Mouse (Mus musculus) kidney, postnatal 0 days (tissue): Measurements from ENCODE around the gene Purb. TPM values are rescaled to one million over a fixed set of nuclear protein-coding genes. Genes with fewer than 3 reads are reported as not detected.

Source experiments
- ATAC-seq: fragments of 200-750 bp; cut with Nextera tagmentation; replicated peaks from 2 replicates; pipeline ENCODE4 v1.8.0; 2017; ENCODE audit warnings: low read depth, moderate number of reproducible peaks, moderate TSS enrichment, moderate library complexity; ENCODE audit not compliant: low FRiP score
- DNase-seq: peaks from one replicate; pipeline ENCODE4 v3.0.0-alpha.2; 2016; ENCODE audit warnings: low spot score
- H3K27ac ChIP-seq: fragments of 300-500 bp; sonication (generic); 2 replicates; pipeline ENCODE4 v1.5.1; 2014; ENCODE audit warnings: mild to moderate bottlenecking
- H3K27me3 ChIP-seq: fragments of 300-500 bp; sonication (generic); 2 replicates; pipeline ENCODE4 v1.6.1; 2014; ENCODE audit warnings: low read length, mixed read lengths; ENCODE audit not compliant: insufficient read depth
- H3K36me3 ChIP-seq: fragments of 300-500 bp; sonication (generic); 2 replicates; pipeline ENCODE4 v1.6.1; 2014; ENCODE audit warnings: low read length, mixed read lengths; ENCODE audit not compliant: insufficient read depth
- H3K4me1 ChIP-seq: fragments of 300-500 bp; sonication (generic); replicated peaks from 2 replicates; pipeline ENCODE4 v1.6.1; 2014; ENCODE audit warnings: antibody characterized with exemption, low read length, mixed read lengths; ENCODE audit not compliant: insufficient read depth
- H3K4me2 ChIP-seq: fragments of 300-500 bp; sonication (generic); 2 replicates; pipeline ENCODE4 v1.6.1; 2014; ENCODE audit warnings: mild to moderate bottlenecking, low read length, moderate library complexity, mixed read lengths
- H3K4me3 ChIP-seq: fragments of 300-500 bp; sonication (generic); replicated peaks from 2 replicates; pipeline ENCODE4 v1.5.1; 2014; ENCODE audit warnings: low read depth, low read length
- H3K9ac ChIP-seq: fragments of 300-500 bp; sonication (generic); 2 replicates; pipeline ENCODE4 v1.6.1; 2014; ENCODE audit warnings: low read depth, low read length
- H3K9me3 ChIP-seq: fragments of 300-500 bp; sonication (generic); replicated peaks from 2 replicates; pipeline ENCODE4 v1.6.1; 2016; ENCODE audit warnings: low read length, inconsistent platforms, mixed read lengths
- CTCF ChIP-seq: IDR thresholded peaks from 2 replicates; pipeline ENCODE4 v1.5.1; 2016; ENCODE audit warnings: antibody characterized with exemption, low read depth, mild to moderate bottlenecking, moderate library complexity
- WGBS: fragments of 180-500 bp; shearing (Covaris S2); extraction: QIAGEN DNeasy Blood & Tissue Kit; methylation state at CpG from one replicate; pipeline ENCODE4 v1.1.7; 2014; 5-methylcytosine and 5-hydroxymethylcytosine counted together
- polyA plus RNA-seq: library from polyadenylated mRNA; unstranded; fragments of >200 nt; fragmentation: Nextera tagmentation; extraction: Ambion mirVana; gene quantifications from 2 replicates; pipeline ENCODE4 v1.2.1, GENCODE M21; 2015

Purb gene
- polyA plus RNA-seq, 1 experiment from 2014 or later: 24.5 TPM

DNA sequence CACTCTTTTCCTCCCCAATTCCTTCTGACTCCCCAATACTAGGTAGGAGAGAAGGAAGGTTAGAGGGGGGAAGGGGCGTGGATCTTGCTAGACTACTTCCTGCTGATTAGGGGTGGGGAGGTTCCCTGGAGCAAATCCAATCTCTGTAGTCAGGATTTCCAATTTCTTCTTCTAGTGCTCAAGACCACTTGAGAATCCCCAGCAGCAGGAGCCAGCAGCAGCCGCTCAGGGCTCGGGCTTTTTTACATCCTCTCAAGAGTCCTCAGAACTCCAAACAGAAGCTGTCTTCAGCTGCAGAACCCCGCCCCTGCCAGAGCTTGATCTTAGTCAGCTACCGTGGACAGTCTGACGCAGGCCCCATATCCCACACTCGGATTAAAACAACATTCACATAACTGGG is 11.8 kb upstream of the Purb start:
- H3K36me3 ChIP-seq: no peaks in the 10 kb centered on the region
- no peak overlapping the region for H3K9ac ChIP-seq
- 48% methylated on average over 7 of the region's 7 CpGs for WGBS
- ATAC-seq: no peak
- no peak overlapping the region for H3K4me3 ChIP-seq
- no peak overlapping the region for H3K4me2 ChIP-seq
- peaks cover 6% of the 10 kb centered on the region; the same call in 1 of the 2 replicates for H3K4me1 ChIP-seq
- H3K9me3 ChIP-seq: no peaks in the 10 kb centered on the region
- TF ChIP-seq CTCF: no peak
- no peak for DNase-seq
- H3K27me3 ChIP-seq: no peaks in the 10 kb centered on the region
- H3K27ac ChIP-seq: no peak overlapping the region

DNA sequence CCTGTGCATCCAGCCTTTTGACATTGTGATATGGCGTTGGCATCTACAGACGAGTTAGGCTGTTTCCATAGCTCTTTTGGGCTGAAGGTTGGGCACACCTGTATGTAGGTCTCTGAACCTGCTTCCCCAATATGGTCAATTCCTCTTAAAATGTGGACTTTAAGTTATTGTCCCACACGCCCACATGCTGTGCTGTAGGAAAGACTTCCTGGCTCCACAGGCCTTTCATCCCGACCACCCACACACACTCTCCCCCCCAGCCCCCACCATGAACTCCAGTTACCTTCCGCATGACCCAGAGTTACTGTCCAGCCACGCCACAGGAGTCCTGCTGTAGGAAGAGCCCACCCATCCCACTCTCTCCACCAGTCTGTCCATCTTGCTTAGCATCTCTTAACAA is 11.2 kb upstream of the Purb start:
- TF ChIP-seq CTCF: no peak
- Histone ChIP-seq H3K4me1 (peaks cover 6% of the 10 kb centered on the region; the same call in 1 of the 2 replicates), H3K4me2 (no peak overlapping the region), H3K27me3 (no peaks in the 10 kb centered on the region), H3K9ac (no peak overlapping the region), H3K9me3 (no peaks in the 10 kb centered on the region), H3K27ac (no peak overlapping the region), H3K36me3 (no peaks in the 10 kb centered on the region), H3K4me3 (no peak overlapping the region)
- 65% methylated on average over 6 of the region's 6 CpGs for WGBS
- DNase-seq: no peak
- no peak for ATAC-seq

DNA sequence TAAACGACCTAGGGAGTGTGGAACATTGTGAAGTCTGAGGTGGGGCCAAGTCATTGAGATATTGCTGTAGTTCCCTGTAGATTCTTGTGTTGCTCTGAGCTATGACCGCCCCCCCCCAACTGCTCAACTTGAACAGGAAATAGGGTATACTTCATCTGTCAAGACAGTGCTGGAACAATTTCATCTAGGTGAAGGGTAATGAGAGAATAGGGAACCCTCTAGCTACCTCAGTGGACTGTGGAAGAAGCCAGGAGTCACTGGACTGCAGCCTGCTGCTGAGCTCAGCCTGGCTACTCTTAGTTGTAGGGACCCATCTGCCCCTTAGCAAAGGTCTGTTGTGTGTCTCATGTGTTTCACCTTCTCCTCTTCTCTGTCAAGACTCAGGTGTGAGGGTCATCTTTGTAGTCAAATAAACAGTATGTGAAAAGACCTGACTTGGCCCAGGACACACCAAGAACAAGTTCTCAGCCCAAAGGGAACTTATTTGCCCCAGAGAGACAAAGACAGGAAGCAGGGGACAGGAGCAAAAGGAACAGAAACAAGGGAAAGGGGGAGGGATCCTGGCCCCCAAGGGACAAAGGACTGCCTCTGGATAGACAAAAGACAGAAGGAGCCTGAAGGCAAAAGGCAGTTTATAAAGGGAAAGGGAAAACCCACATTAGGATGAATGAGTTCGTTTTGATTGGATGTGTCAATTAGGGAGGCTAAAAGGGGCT is 8.7 kb upstream of the Purb start:
- no peak for ATAC-seq
- H3K9ac ChIP-seq: no peak overlapping the region
- no peak for DNase-seq
- H3K27me3 ChIP-seq: no peaks in the 10 kb centered on the region
- 52% methylated on average over 3 of the region's 3 CpGs for WGBS
- TF ChIP-seq CTCF: no peak
- H3K4me2 ChIP-seq: no peak overlapping the region
- H3K36me3 ChIP-seq: no peaks in the 10 kb centered on the region
- no peaks in the 10 kb centered on the region for H3K9me3 ChIP-seq
- H3K4me3 ChIP-seq: no peak overlapping the region
- peaks cover 6% of the 10 kb centered on the region; the same call in 1 of the 2 replicates for H3K4me1 ChIP-seq
- no peak overlapping the region for H3K27ac ChIP-seq

GRCm38 (mm10) chr11:6483103-6483502 is 7.4 kb upstream of the Purb start:
- Histone ChIP-seq H3K9ac (no peak overlapping the region), H3K9me3 (no peaks in the 10 kb centered on the region), H3K36me3 (no peaks in the 10 kb centered on the region), H3K27me3 (no peaks in the 10 kb centered on the region), H3K27ac (no peak overlapping the region), H3K4me1 (peaks cover 6% of the 10 kb centered on the region; the same call in 1 of the 2 replicates), H3K4me3 (no peak overlapping the region), H3K4me2 (no peak overlapping the region)
- 82% methylated on average over 2 of the region's 2 CpGs for WGBS
- DNase-seq: no peak
- no peak for TF ChIP-seq CTCF
- ATAC-seq: no peak

GRCm38 (mm10) chr11:6481669-6482185 is 6.0 kb upstream of the Purb start:
- Histone ChIP-seq H3K27me3 (no peaks in the 10 kb centered on the region), H3K9me3 (no peaks in the 10 kb centered on the region), H3K36me3 (no peaks in the 10 kb centered on the region), H3K4me1 (peaks cover 6% of the 10 kb centered on the region; the same call in 1 of the 2 replicates), H3K4me3 (no peak overlapping the region), H3K4me2 (no peak overlapping the region), H3K9ac (no peak overlapping the region), H3K27ac (no peak overlapping the region)
- 50% methylated on average over 6 of the region's 6 CpGs for WGBS
- no peak for DNase-seq
- TF ChIP-seq CTCF: no peak
- ATAC-seq: no peak

- no peaks in the 10 kb centered on the region for H3K27me3 ChIP-seq
- WGBS: 66% methylated on average over 13 of the region's 13 CpGs
- H3K9ac ChIP-seq: no peak overlapping the region
- H3K9me3 ChIP-seq: no peaks in the 10 kb centered on the region
- H3K36me3 ChIP-seq: no peaks in the 10 kb centered on the region
- DNase-seq (no peak), ATAC-seq (no peak)
- TF ChIP-seq CTCF: no peak
- H3K27ac ChIP-seq: no peak overlapping the region
- peaks cover 6% of the 10 kb centered on the region; the same call in 1 of the 2 replicates for H3K4me1 ChIP-seq
- no peak overlapping the region for H3K4me2 ChIP-seq
- H3K4me3 ChIP-seq: no peak overlapping the region
Observed at GRCm38 (mm10) chr11:6480681-6481405, 5.1 kb upstream of the Purb start.
